Mouse (Mus musculus) ES-E14 (cell line): ENCODE measurements at regions not wholly inside any gene's neighbourhood (a gene's known extent, or its start where the extent isn't known, plus 50 kb on each side); places are given as distances from the start of the nearest gene placed in this dataset.

Experiments
- DNase-seq: peaks from one replicate; pipeline ENCODE4 v3.0.0-alpha.2; 2013; ENCODE audit warnings: low read depth, low spot score
- H3K27ac ChIP-seq: 2 replicates; pipeline ENCODE4 v1.5.1; 2012; ENCODE audit warnings: low read depth, mild to moderate bottlenecking, low read length, moderate library complexity, mixed read lengths; ENCODE audit not compliant: poor library complexity, insufficient read depth, severe bottlenecking
- H3K36me3 ChIP-seq: 2 replicates; pipeline ENCODE4 v1.6.1; 2012; ENCODE audit warnings: mild to moderate bottlenecking, low read length, moderate library complexity, mixed read lengths; ENCODE audit not compliant: control insufficient read depth, poor library complexity, insufficient read depth, severe bottlenecking
- H3K4me1 ChIP-seq, 2 experiments: fragments of 150-350 bp in 1 of 2; sonication (generic) in 1 of 2; 2 replicates each; pipeline ENCODE4 v1.6.1; 2012; ENCODE audit warnings: low read length in 2 of 2, mild to moderate bottlenecking in 1 of 2, mixed read lengths in 1 of 2; ENCODE audit not compliant: control insufficient read depth in 2 of 2, insufficient read depth in 2 of 2, poor library complexity in 1 of 2
- H3K4me3 ChIP-seq, 2 experiments: fragments of 150-350 bp in 1 of 2; sonication (generic) in 1 of 2; 2 replicates each; pipeline ENCODE4 v1.5.1; 2012; ENCODE audit warnings: low read length in 2 of 2, low read depth in 1 of 2, mild to moderate bottlenecking in 1 of 2, mixed read lengths in 1 of 2; ENCODE audit not compliant: insufficient read depth in 1 of 2, poor library complexity in 1 of 2, severe bottlenecking in 1 of 2
- H3K9ac ChIP-seq: 2 replicates; pipeline ENCODE4 v1.6.1; 2012; ENCODE audit warnings: low read depth, mild to moderate bottlenecking, low read length, mixed read lengths; ENCODE audit not compliant: poor library complexity, insufficient read depth, severe bottlenecking
- H3K9me3 ChIP-seq: fragments of 150-350 bp; sonication (generic); 2 replicates; pipeline ENCODE4 v1.6.1; 2012; ENCODE audit warnings: low read depth, mild to moderate bottlenecking, low read length; ENCODE audit not compliant: control insufficient read depth, insufficient read depth
- CHD2 ChIP-seq: IDR thresholded peaks from 2 replicates; pipeline ENCODE4 v1.6.1; 2014; ENCODE audit warnings: mild to moderate bottlenecking, low read depth, low read length, inconsistent platforms
- HCFC1 ChIP-seq: IDR thresholded peaks from 2 replicates; pipeline ENCODE4 v1.6.1; 2012; ENCODE audit warnings: low read length, inconsistent platforms, borderline replicate concordance; ENCODE audit not compliant: insufficient read depth
- MAFK ChIP-seq: IDR thresholded peaks from 2 replicates; pipeline ENCODE4 v1.6.1; 2014; ENCODE audit warnings: mild to moderate bottlenecking, low read depth, low read length, inconsistent platforms; ENCODE audit not compliant: insufficient read depth
- ZC3H11A ChIP-seq: IDR thresholded peaks from 2 replicates; pipeline ENCODE4 v1.6.1; 2012; ENCODE audit warnings: low read depth, mild to moderate bottlenecking, inconsistent platforms, low read length, borderline replicate concordance
- ZNF384 ChIP-seq: IDR thresholded peaks from 2 replicates; pipeline ENCODE4 v1.6.1; 2012; ENCODE audit warnings: low read depth, low read length, inconsistent platforms
- in situ Hi-C, 2 experiments: fragments of 600-800 bp; cut with MboI; formaldehyde crosslinking; loops; one replicate each; pipeline ENCODE4 v1.15.1; 2025; ENCODE audit warnings: low sequenced_read_pairs in 2 of 2, inconsistent platforms in 1 of 2; ENCODE audit not compliant: unreplicated experiment in 2 of 2

DNA sequence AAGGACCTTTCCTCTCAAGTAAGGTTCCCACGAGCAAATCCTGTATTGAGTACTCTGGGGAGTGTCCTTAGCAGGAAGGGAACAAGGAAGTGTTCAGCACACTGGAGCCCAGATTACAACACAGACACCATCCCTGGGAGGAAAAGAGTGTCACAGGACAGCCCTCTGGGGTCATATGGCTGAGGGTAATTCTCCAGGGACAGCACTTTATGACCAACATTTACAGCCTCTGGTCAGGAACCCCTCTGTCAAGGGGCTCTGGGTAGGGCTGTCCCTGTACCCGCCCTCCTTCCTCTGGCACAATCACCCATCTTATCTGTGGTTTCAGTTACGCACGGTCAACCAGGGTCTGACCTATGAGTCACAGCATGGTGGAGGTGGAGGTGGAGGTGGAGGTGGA lies 102.8 kb upstream of the Ctnnb1 start:
- H3K36me3 ChIP-seq: no peaks in the 10 kb centered on the region

DNA sequence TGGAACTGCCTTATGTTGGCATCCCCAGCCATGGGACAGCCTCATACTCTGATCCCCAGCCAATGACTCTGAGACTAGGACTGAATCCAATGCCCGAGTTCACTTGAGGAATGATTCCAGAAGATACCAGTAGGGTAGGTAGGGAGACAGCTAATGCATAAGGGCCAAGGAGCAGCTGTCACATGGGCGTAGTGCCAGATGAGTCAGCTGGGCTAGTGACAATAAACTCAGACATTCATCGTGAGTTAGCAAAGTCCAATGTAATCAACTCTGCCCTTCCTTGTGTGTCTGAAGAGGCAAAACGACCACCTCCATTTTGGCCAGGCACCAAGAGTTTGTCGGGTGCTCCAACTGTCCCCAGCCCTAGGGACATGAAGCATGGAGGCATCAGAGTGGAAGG lies 98.5 kb upstream of the Ctnnb1 start:
- no peak overlapping the region for H3K27ac ChIP-seq
- H3K36me3 ChIP-seq: no peaks in the 10 kb centered on the region
- no peaks in the 10 kb centered on the region for H3K4me1 ChIP-seq
- no peak overlapping the region for H3K4me3 ChIP-seq
- in situ Hi-C loops: no loop called here
- TF ChIP-seq HCFC1 (no peak), CHD2 (no peak), ZNF384 (no peak), MAFK (no peak), ZC3H11A (no peak)
- DNase-seq: no peak
- no peak overlapping the region for H3K9ac ChIP-seq
- no peaks in the 10 kb centered on the region for H3K9me3 ChIP-seq

More for the DNA sequence above, 102.8 kb upstream of the Ctnnb1 start:
- Histone ChIP-seq H3K4me1 (no peaks in the 10 kb centered on the region), H3K4me3 (no peak overlapping the region), H3K27ac (no peak overlapping the region), H3K9ac (no peak overlapping the region), H3K9me3 (no peaks in the 10 kb centered on the region)
- in situ Hi-C loops: no loop called here
- no peak for DNase-seq
- TF ChIP-seq MAFK (no peak), CHD2 (no peak)

DNA sequence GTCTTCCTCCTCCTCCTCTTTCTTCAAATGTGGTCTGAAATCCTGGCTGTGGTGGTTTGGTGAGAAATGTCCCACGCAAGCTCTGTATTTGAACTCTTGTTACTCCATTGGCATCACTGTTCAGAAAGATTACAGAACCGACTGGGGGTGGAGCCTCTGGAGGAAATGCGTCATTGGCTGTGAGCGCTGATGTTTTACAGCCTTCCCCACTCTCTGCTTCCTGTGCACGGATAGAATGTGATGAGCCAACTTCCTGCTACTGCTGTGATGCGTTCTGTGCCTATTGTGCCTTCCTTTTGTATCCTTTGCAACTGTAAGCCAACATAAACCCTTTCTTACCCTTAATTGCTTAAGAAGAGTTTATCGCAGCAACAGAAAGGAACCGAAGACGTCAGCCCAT lies 94.8 kb upstream of the Ctnnb1 start:
- no peak overlapping the region for H3K27ac ChIP-seq
- H3K9me3 ChIP-seq: no peaks in the 10 kb centered on the region
- H3K4me3 ChIP-seq: no peak overlapping the region
- no peak overlapping the region for H3K9ac ChIP-seq
- in situ Hi-C loops: no loop called here
- no peak for DNase-seq
- H3K4me1 ChIP-seq: no peaks in the 10 kb centered on the region; a peak in 1 of 4 replicates
- H3K36me3 ChIP-seq: no peaks in the 10 kb centered on the region
- TF ChIP-seq MAFK (no peak), ZNF384 (no peak), CHD2 (no peak), ZC3H11A (no peak), HCFC1 (no peak)

DNA sequence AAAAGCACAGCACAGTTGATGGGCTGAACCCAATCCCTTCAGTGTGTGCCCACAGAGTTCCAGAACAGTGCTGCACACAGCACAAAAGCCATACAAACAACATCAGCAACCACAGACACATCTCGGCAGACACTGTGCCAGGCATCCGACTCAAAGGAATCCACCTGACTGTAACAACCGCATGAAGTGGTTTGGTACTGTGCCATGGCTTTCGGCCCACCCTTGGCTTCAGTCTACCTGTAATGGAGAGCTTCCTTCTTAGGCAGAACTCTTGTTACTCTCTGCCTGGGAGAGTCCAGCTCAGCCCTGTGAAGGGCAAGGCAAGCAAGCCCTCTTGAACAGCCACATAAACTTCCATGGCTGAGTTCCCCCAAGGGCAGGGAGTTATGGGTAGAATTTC lies 93.4 kb upstream of the Ctnnb1 start:
- H3K9me3 ChIP-seq: no peaks in the 10 kb centered on the region
- in situ Hi-C loops: no loop called here
- no peak overlapping the region for H3K9ac ChIP-seq
- H3K27ac ChIP-seq: no peak overlapping the region
- no peak overlapping the region for H3K4me3 ChIP-seq
- no peak for DNase-seq
- no peaks in the 10 kb centered on the region; a peak in 1 of 4 replicates for H3K4me1 ChIP-seq
- TF ChIP-seq HCFC1: no peak
- TF ChIP-seq ZC3H11A: no peak
- no peak for TF ChIP-seq MAFK
- TF ChIP-seq CHD2: no peak
- no peak for TF ChIP-seq ZNF384
- no peaks in the 10 kb centered on the region for H3K36me3 ChIP-seq

DNA sequence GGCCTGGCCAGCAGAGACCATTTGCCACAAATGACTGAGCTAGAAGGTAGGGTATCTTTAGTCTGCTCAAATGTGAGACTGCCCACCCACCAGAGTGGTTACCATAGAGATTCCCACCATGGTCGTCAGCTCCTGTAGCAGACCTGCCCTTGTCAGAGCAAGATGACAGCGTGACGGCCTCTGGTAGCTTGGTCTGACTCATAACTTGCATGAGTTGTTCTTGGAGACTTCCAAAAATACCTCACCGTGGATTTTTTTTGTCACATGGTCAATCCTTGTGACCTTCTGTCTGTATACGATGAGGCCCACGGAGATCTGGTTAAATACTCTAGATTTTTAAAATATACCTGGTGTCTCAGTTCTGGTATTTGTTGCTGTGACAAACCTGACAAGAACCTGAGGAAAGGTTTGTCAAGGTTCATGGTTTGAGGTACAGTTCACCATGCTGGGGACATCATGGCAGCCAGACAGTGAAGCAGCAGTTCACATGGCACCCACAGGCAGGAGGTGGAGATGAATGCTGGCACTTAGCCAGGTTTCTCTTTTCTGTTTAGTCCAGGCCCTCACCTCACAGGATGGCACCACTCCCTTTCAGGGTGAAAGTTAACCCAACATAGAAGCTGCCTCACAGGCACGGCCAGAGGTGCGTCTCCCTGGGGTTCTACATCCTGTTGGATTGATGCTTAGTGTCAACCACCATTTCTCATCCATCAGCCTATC lies 91.4 kb upstream of the Ctnnb1 start:
- in situ Hi-C loops: no loop called here
- Histone ChIP-seq H3K36me3 (no peaks in the 10 kb centered on the region), H3K9ac (no peak overlapping the region), H3K4me1 (no peaks in the 10 kb centered on the region; a peak in 1 of 4 replicates), H3K9me3 (no peaks in the 10 kb centered on the region), H3K4me3 (no peak overlapping the region), H3K27ac (no peak overlapping the region)
- TF ChIP-seq MAFK (no peak), ZNF384 (no peak), CHD2 (no peak), HCFC1 (no peak), ZC3H11A (no peak)
- no peak for DNase-seq
